Mouse (Mus musculus) heart, adult 2 months (tissue): Measurements from ENCODE around the gene Clec16a. TPM values are rescaled to one million over a fixed set of nuclear protein-coding genes. Genes with fewer than 3 reads are reported as not detected.

Experiments
- DNase-seq, 2 experiments: peaks; one replicate each; pipeline ENCODE4 v3.0.0; 2021
- H3K27ac ChIP-seq: fragments of 200-600 bp; 2 replicates; pipeline ENCODE4 v1.8.1; 2022
- H3K27me3 ChIP-seq: fragments of 200-500 bp; 2 replicates; pipeline ENCODE4 v1.6.1; 2012; ENCODE audit warnings: mild to moderate bottlenecking, low read length, inconsistent platforms, mixed read lengths; ENCODE audit not compliant: control insufficient read depth, insufficient read depth
- H3K36me3 ChIP-seq: fragments of 200-500 bp; 2 replicates; pipeline ENCODE4 v1.6.1; 2012; ENCODE audit warnings: low read length, inconsistent platforms; ENCODE audit not compliant: control insufficient read depth, insufficient read depth
- H3K4me1 ChIP-seq: fragments of 200-500 bp; 2 replicates; pipeline ENCODE4 v1.6.1; 2011; ENCODE audit warnings: low read length; ENCODE audit not compliant: control insufficient read depth, insufficient read depth
- H3K4me3 ChIP-seq: fragments of 200-600 bp; 2 replicates; pipeline ENCODE4 v1.8.1; 2022
- H3K79me2 ChIP-seq: fragments of 200-500 bp; replicated peaks from 2 replicates; pipeline ENCODE4 v1.6.1; 2012; ENCODE audit warnings: mild to moderate bottlenecking, inconsistent platforms, low read length, moderate library complexity, mixed read lengths; ENCODE audit not compliant: control insufficient read depth, insufficient read depth
- H3K9ac ChIP-seq: fragments of 200-500 bp; 2 replicates; pipeline ENCODE4 v1.6.1; 2012; ENCODE audit warnings: low read depth, mild to moderate bottlenecking, control low read depth, inconsistent platforms, low read length, mixed read lengths
- CTCF ChIP-seq: fragments of 200-600 bp; IDR thresholded peaks from 2 replicates; pipeline ENCODE4 v1.8.1; 2022; ENCODE audit warnings: antibody characterized with exemption, mild to moderate bottlenecking, moderate library complexity
- EP300 ChIP-seq: fragments of 200-500 bp; IDR thresholded peaks from 2 replicates; pipeline ENCODE4 v1.6.1; 2011; ENCODE audit warnings: low read depth, low read length, control low read depth; ENCODE audit not compliant: insufficient read depth
- POLR2A ChIP-seq: fragments of 200-500 bp; IDR thresholded peaks from 2 replicates; pipeline ENCODE4 v1.6.1; 2011; ENCODE audit warnings: mild to moderate bottlenecking, low read depth, low read length, control low read depth; ENCODE audit not compliant: insufficient read depth
- WGBS: fragments of 180-500 bp; shearing (Covaris S2); methylation state at CpG from one replicate; pipeline ENCODE4 v1.1.7; 2018; 5-methylcytosine and 5-hydroxymethylcytosine counted together
- intact Hi-C: fragments of 180-260 bp; cut with DNase I; formaldehyde crosslinking; loops from one replicate; pipeline ENCODE4 v1.15.1; 2025
- polyA plus RNA-seq: library from polyadenylated mRNA; depleted of rRNA; stranded (reverse); fragments of >200 nt; gene quantifications from 2 replicates; pipeline ENCODE4 v1.2.3, GENCODE M21; 2012
- total RNA-seq, 2 experiments: library from RNA; stranded (reverse); gene quantifications; 2 replicates each; pipeline ENCODE4 v1.2.3; 2021

Gene Clec16a
- total and polyA plus RNA-seq, 3 experiments = 27.6 to 57.5 (median 55.4) TPM

DNA sequence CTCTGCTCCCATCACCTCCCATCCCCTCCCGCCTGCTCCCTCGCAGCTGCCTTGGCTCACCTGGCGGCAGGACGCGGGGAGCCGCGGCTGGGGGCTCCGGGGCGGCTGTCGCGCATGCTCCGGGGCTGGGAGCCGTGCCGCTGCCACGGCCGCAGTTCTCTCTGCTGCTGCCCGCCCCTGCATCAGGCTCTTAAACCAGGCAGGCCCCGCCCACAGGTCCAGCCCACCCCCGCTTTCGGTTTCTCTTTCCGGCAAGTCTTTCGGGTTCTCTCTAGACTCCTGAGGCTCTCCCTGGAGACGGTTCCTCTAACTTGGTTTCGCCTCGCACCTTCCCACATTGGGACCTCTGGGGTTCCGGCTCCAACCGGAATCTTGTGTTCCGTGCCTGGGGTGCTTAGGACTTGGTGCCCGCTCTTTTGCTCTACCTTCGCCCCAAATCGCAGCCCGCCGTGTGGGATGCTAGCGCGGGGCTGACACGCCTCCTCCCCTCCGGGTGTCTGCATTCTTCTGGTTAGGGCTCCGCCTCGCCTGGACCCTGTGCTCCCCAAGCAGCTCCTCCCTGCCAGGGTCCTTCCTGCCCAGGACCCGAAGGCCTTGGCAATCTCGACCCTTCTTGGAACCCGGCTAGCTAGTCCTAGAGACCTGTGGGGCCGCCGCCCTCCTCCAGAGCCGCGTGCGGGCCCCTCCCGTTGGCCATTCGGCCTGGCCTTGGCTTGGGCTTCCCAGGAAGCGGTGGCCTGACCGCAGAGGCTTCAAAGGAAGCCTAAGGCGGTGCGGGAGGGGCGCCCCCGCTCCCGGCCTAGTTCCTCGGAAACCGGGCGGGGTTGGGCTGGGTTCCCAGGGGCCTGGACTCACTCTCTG lies 240.5 kb downstream of the Clec16a start, which contains the start of gene Socs1:
Gene Socs1 (minus strand): TSS at position 166 of the 861 bp plus-strand sequence.
- Histone ChIP-seq H3K9ac (peak within 1 kb of the TSS; percentile 85), H3K4me3 (peak within 1 kb of the TSS; percentile 80), H3K36me3 (no peaks in the 10 kb centered on the region), H3K27me3 (no peaks in the 10 kb centered on the region), H3K4me1 (peaks cover 13% of the 10 kb centered on the region), H3K27ac (peak within 1 kb of the TSS; percentile 94), H3K79me2 (no peaks in the 10 kb centered on the region)
- intact Hi-C loops = loop anchor here (1.0 to 2.0 kb wide), 6 partner anchors 43 to 221 kb away; no protein-coding TSS in a partner anchor
- WGBS = under 1% methylated on average over 59 of the region's 59 CpGs
- peak; percentile 90 to 91 for DNase-seq
- peak; percentile 16 for TF ChIP-seq CTCF
- TF ChIP-seq EP300 = peak; percentile 27; the same call in 1 of the 2 replicates
- TF ChIP-seq POLR2A = peak; percentile 81

DNA sequence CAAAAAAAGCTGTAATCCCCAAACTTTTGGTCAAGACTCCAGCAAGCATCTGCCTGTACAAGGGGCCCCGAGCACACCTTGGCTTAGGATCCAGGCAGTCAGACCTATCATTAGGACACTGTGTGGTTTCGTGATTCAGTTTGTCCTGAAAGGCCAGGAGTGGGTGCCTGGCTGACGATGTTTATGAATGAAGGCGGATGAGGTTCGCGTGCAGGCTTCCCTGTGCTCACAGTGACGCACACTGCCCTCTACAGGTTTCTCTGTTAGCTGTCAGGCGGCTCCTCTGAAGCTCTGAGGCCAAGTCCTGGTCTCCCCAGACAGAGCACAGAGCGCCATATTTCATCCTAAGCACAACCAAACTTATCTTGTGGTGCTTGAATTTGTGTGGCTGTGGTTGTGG lies 241.1 kb downstream of the Clec16a start:
- intact Hi-C loops = loop anchor here (2.0 kb wide), 2 partner anchors 61 to 145 kb away; no protein-coding TSS in a partner anchor
- H3K4me3 ChIP-seq = peak overlapping the region; percentile 80
- H3K27me3 ChIP-seq = no peaks in the 10 kb centered on the region
- H3K27ac ChIP-seq = peak overlapping the region; percentile 94
- DNase-seq = peak; percentile 77 to 87
- peak overlapping the region; percentile 66 for H3K9ac ChIP-seq
- H3K79me2 ChIP-seq = no peaks in the 10 kb centered on the region
- no peaks in the 10 kb centered on the region for H3K36me3 ChIP-seq
- 2% methylated on average over 9 of the region's 9 CpGs for WGBS
- TF ChIP-seq CTCF = peak; percentile 90
- TF ChIP-seq EP300 = peak; percentile 85
- TF ChIP-seq POLR2A = no peak
- peaks cover 13% of the 10 kb centered on the region for H3K4me1 ChIP-seq

DNA sequence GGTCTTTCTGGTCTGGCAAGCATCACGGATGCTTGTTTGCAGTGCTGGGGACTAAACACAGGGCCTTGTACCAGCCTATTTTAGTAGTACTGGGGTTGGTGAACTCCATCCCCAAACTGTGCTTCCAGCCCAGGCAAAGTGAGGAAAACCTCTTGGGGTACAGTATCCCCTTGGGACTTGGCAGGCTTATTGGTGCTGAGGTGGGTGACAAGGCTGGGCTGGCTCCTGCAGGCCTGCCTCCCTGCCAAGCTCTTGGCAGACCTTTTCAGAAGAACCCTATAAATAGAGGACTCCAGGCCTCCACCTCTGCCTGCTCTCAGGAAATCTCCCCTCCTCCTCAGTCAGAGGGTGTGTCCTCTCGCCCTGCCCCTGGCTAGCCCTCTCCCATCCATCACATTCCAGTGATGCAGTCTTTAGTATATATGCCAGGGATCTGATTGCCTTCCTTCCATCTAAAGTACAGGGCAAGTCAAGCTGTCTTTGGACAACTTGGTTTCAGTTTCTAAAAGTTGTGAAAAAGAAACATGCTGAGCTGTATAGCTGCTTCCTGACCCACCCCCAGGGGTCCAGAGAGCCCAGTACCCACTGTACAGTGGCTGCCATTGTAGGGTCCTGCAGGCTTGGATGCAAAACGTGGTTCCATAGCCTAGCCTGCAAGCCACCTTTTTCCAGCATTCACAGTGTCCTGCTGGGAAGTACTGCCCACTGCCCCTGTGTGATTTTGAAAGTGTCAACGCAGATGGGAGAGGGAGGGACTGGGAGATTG lies 241.8 kb downstream of the Clec16a start:
- no peak for TF ChIP-seq EP300
- TF ChIP-seq POLR2A = no peak
- no peak for TF ChIP-seq CTCF
- Histone ChIP-seq H3K79me2 (no peaks in the 10 kb centered on the region), H3K4me1 (peaks cover 13% of the 10 kb centered on the region), H3K36me3 (no peaks in the 10 kb centered on the region), H3K9ac (no peak overlapping the region), H3K4me3 (no peak overlapping the region), H3K27ac (peak overlapping the region; percentile 94), H3K27me3 (no peaks in the 10 kb centered on the region)
- WGBS = 27% methylated on average over 4 of the region's 4 CpGs
- DNase-seq = peak in 1 of 2 experiments; percentile 55
- intact Hi-C loops = loop anchor here (2.0 kb wide), 2 partner anchors 60 to 146 kb away; no protein-coding TSS in a partner anchor

DNA sequence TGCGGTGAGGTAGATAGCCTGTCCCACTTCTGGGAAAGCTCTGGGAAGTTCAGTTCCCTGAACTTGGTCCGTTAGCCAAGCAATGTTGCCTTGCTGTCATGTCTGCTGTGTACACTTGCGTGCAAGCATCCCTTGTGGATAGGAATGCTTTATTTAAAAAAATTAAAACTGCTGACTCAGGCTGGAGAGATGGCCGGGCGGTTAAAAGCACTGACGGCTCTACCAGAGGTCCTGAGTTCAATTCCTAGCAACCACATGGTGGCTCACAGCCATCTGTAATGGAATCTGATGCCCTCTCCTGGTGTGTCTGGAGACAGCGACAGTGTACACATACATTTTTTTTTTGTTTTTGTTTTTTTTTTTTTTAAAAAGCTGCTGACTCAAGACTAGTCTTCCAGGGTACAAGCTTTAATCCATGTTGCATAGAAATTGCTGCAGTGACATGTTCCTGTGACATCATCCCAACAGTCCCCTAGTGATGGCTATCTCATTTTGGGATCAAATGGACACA lies 242.5 kb downstream of the Clec16a start:
- WGBS = 61% methylated on average over 7 of the region's 7 CpGs
- Histone ChIP-seq H3K4me3 (no peak overlapping the region), H3K27ac (no peak overlapping the region; the same call in 1 of the 2 replicates), H3K36me3 (no peaks in the 10 kb centered on the region), H3K9ac (no peak overlapping the region), H3K79me2 (no peaks in the 10 kb centered on the region), H3K27me3 (no peaks in the 10 kb centered on the region), H3K4me1 (peaks cover 12% of the 10 kb centered on the region)
- TF ChIP-seq CTCF (0 out of 2 replicates have a peak, but pooled peaks have one; percentile 8), POLR2A (no peak), EP300 (no peak)
- intact Hi-C loops = loop anchor here (2.0 kb wide), 2 partner anchors 59 to 147 kb away; no protein-coding TSS in a partner anchor
- no peak for DNase-seq

DNA sequence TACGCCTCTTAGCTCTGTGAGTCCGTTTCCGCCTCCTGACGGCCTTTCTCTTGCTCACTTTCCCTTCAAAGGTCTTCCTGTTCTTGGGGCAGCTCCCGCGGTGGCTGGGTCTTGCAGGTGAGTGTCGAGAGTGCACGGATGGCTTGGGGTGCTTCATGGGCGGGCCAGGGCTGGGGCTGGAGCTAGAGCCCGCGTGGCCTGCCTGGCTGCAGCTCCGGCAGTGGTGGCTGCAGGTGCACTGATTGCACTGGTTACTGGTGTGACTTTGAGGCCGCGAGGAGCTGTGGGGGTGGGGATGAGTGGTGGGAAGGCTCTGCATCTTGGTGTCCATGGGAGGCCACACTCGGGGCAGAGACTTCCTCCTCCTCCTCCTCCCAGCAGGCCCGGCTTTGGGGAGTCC lies 243.1 kb downstream of the Clec16a start, which contains the start of gene Tnp2:
Gene Tnp2 (minus strand): TSS at position 390 of the 400 bp plus-strand sequence.
- Histone ChIP-seq H3K27me3 (no peaks in the 10 kb centered on the region), H3K36me3 (no peaks in the 10 kb centered on the region), H3K79me2 (no peaks in the 10 kb centered on the region), H3K27ac (no peak within 1 kb of the TSS), H3K4me3 (no peak within 1 kb of the TSS), H3K9ac (no peak within 1 kb of the TSS), H3K4me1 (peaks cover 10% of the 10 kb centered on the region)
- intact Hi-C loops = no loop called here
- TF ChIP-seq EP300 (no peak), CTCF (no peak), POLR2A (no peak)
- no peak for DNase-seq
- 73% methylated on average over 16 of the region's 16 CpGs for WGBS
